Mouse (Mus musculus): ENCODE results near the gene Serpinb11. TPM values are rescaled to one million over a fixed set of nuclear protein-coding genes. Genes with fewer than 3 reads are reported as not detected.

The Serpinb11 gene
- polyA plus RNA-seq (2015; fragmentation: Nextera tagmentation; extraction: Ambion mirVana) = not detected in 2 replicates

- no peak within 1 kb of the TSS for H3K9ac ChIP-seq (ENCODE audit: low read depth, low read length)
- H3K27ac ChIP-seq (ENCODE audit: low read length) = no peak within 1 kb of the TSS
- no peaks in the 10 kb centered on the region for H3K36me3 ChIP-seq (ENCODE audit: control insufficient read depth, insufficient read depth, low read length)
- H3K4me1 ChIP-seq (ENCODE audit: control insufficient read depth, insufficient read depth, low read length) = no peaks in the 10 kb centered on the region
- H3K4me2 ChIP-seq (ENCODE audit: low read depth, low read length) = no peak within 1 kb of the TSS
- H3K4me3 ChIP-seq (ENCODE audit: low read length) = no peak within 1 kb of the TSS
- no peaks in the 10 kb centered on the region for H3K27me3 ChIP-seq (replicated peaks; ENCODE audit: control insufficient read depth, insufficient read depth, low read length)
- ATAC-seq = no peak
- 67% methylated on average over 1 of the region's 1 CpGs for WGBS
- no peaks in the 10 kb centered on the region for H3K9me3 ChIP-seq (ENCODE audit: control insufficient read depth, low read length)
Observed at GRCm38 (mm10) chr1:107360898-107361297, at the start of gene Serpinb11. Gene Serpinb11, plus strand, starts transcription at chr1:107361198.

GRCm38 (mm10) chr1:107345979-107346378 is 15.0 kb upstream of the Serpinb11 start:
- no peaks in the 10 kb centered on the region for H3K9me3 ChIP-seq (ENCODE audit: control insufficient read depth, low read length)
- H3K4me3 ChIP-seq (ENCODE audit: low read length) = no peak overlapping the region
- no peak for ATAC-seq
- no peak overlapping the region for H3K27ac ChIP-seq (ENCODE audit: low read length)
- no peak overlapping the region for H3K4me2 ChIP-seq (ENCODE audit: low read depth, low read length)
- H3K27me3 ChIP-seq (replicated peaks; ENCODE audit: control insufficient read depth, insufficient read depth, low read length) = no peaks in the 10 kb centered on the region
- no peaks in the 10 kb centered on the region for H3K36me3 ChIP-seq (ENCODE audit: control insufficient read depth, insufficient read depth, low read length)
- no peak overlapping the region for H3K9ac ChIP-seq (ENCODE audit: low read depth, low read length)
- no peaks in the 10 kb centered on the region for H3K4me1 ChIP-seq (ENCODE audit: control insufficient read depth, insufficient read depth, low read length)

- Histone ChIP-seq H3K4me3 (ENCODE audit: low read length) (no peak overlapping the region), H3K4me1 (ENCODE audit: control insufficient read depth, insufficient read depth, low read length) (no peaks in the 10 kb centered on the region), H3K36me3 (ENCODE audit: control insufficient read depth, insufficient read depth, low read length) (no peaks in the 10 kb centered on the region), H3K9me3 (ENCODE audit: control insufficient read depth, low read length) (no peaks in the 10 kb centered on the region), H3K4me2 (ENCODE audit: low read depth, low read length) (no peak overlapping the region), H3K27me3 (replicated peaks; ENCODE audit: control insufficient read depth, insufficient read depth, low read length) (no peaks in the 10 kb centered on the region), H3K27ac (ENCODE audit: low read length) (no peak overlapping the region), H3K9ac (ENCODE audit: low read depth, low read length) (no peak overlapping the region)
- 86% methylated on average over 2 of the region's 2 CpGs for WGBS
- no peak for ATAC-seq
Observed at GRCm38 (mm10) chr1:107346788-107347187, 14.2 kb upstream of the Serpinb11 start.

- H3K9me3 ChIP-seq (ENCODE audit: control insufficient read depth, low read length) = no peaks in the 10 kb centered on the region
- H3K4me3 ChIP-seq (ENCODE audit: low read length) = no peak overlapping the region
- no peaks in the 10 kb centered on the region for H3K27me3 ChIP-seq (replicated peaks; ENCODE audit: control insufficient read depth, insufficient read depth, low read length)
- H3K36me3 ChIP-seq (ENCODE audit: control insufficient read depth, insufficient read depth, low read length) = no peaks in the 10 kb centered on the region
- no peaks in the 10 kb centered on the region for H3K4me1 ChIP-seq (ENCODE audit: control insufficient read depth, insufficient read depth, low read length)
- no peak overlapping the region for H3K4me2 ChIP-seq (ENCODE audit: low read depth, low read length)
- H3K27ac ChIP-seq (ENCODE audit: low read length) = no peak overlapping the region
- ATAC-seq = no peak
- 45% methylated on average over 3 of the region's 3 CpGs for WGBS
- no peak overlapping the region for H3K9ac ChIP-seq (ENCODE audit: low read depth, low read length)
Observed at GRCm38 (mm10) chr1:107350392-107350791, 10.6 kb upstream of the Serpinb11 start.

GRCm38 (mm10) chr1:107351115-107351514 is 9.9 kb upstream of the Serpinb11 start:
- H3K4me3 ChIP-seq (ENCODE audit: low read length) = no peak overlapping the region
- ATAC-seq = no peak
- H3K4me1 ChIP-seq (ENCODE audit: control insufficient read depth, insufficient read depth, low read length) = no peaks in the 10 kb centered on the region
- H3K36me3 ChIP-seq (ENCODE audit: control insufficient read depth, insufficient read depth, low read length) = no peaks in the 10 kb centered on the region
- H3K9me3 ChIP-seq (ENCODE audit: control insufficient read depth, low read length) = no peaks in the 10 kb centered on the region
- H3K27ac ChIP-seq (ENCODE audit: low read length) = no peak overlapping the region
- 56% methylated on average over 2 of the region's 2 CpGs for whole genome bisulfite sequencing
- H3K9ac ChIP-seq (ENCODE audit: low read depth, low read length) = no peak overlapping the region
- no peaks in the 10 kb centered on the region for H3K27me3 ChIP-seq (replicated peaks; ENCODE audit: control insufficient read depth, insufficient read depth, low read length)
- H3K4me2 ChIP-seq (ENCODE audit: low read depth, low read length) = no peak overlapping the region

GRCm38 (mm10) chr1:107353046-107353445 is 8.0 kb upstream of the Serpinb11 start:
- H3K27ac ChIP-seq (ENCODE audit: low read length) = no peak overlapping the region
- ATAC-seq = no peak
- H3K4me1 ChIP-seq (ENCODE audit: control insufficient read depth, insufficient read depth, low read length) = no peaks in the 10 kb centered on the region
- no peaks in the 10 kb centered on the region for H3K36me3 ChIP-seq (ENCODE audit: control insufficient read depth, insufficient read depth, low read length)
- H3K9ac ChIP-seq (ENCODE audit: low read depth, low read length) = no peak overlapping the region
- H3K4me2 ChIP-seq (ENCODE audit: low read depth, low read length) = no peak overlapping the region
- H3K9me3 ChIP-seq (ENCODE audit: control insufficient read depth, low read length) = no peaks in the 10 kb centered on the region
- WGBS = 46% methylated on average over 3 of the region's 3 CpGs
- H3K4me3 ChIP-seq (ENCODE audit: low read length) = no peak overlapping the region
- no peaks in the 10 kb centered on the region for H3K27me3 ChIP-seq (replicated peaks; ENCODE audit: control insufficient read depth, insufficient read depth, low read length)

GRCm38 (mm10) chr1:107365973-107366372 is 5.0 kb downstream of the Serpinb11 start:
- H3K27ac ChIP-seq (ENCODE audit: low read length) = no peak overlapping the region
- H3K9ac ChIP-seq (ENCODE audit: low read depth, low read length) = no peak overlapping the region
- no peaks in the 10 kb centered on the region for H3K36me3 ChIP-seq (ENCODE audit: control insufficient read depth, insufficient read depth, low read length)
- no peaks in the 10 kb centered on the region for H3K27me3 ChIP-seq (replicated peaks; ENCODE audit: control insufficient read depth, insufficient read depth, low read length)
- H3K4me2 ChIP-seq (ENCODE audit: low read depth, low read length) = no peak overlapping the region
- no peaks in the 10 kb centered on the region for H3K9me3 ChIP-seq (ENCODE audit: control insufficient read depth, low read length)
- 70% methylated on average over 7 of the region's 7 CpGs for WGBS
- no peak overlapping the region for H3K4me3 ChIP-seq (ENCODE audit: low read length)
- no peak for ATAC-seq
- no peaks in the 10 kb centered on the region for H3K4me1 ChIP-seq (ENCODE audit: control insufficient read depth, insufficient read depth, low read length)

- H3K36me3 ChIP-seq (ENCODE audit: control insufficient read depth, insufficient read depth, low read length) = no peaks in the 10 kb centered on the region
- no peak overlapping the region for H3K4me2 ChIP-seq (ENCODE audit: low read depth, low read length)
- H3K4me1 ChIP-seq (ENCODE audit: control insufficient read depth, insufficient read depth, low read length) = no peaks in the 10 kb centered on the region
- ATAC-seq = no peak
- no peak overlapping the region for H3K9ac ChIP-seq (ENCODE audit: low read depth, low read length)
- H3K9me3 ChIP-seq (ENCODE audit: control insufficient read depth, low read length) = no peaks in the 10 kb centered on the region
- H3K27ac ChIP-seq (ENCODE audit: low read length) = no peak overlapping the region
- H3K27me3 ChIP-seq (replicated peaks; ENCODE audit: control insufficient read depth, insufficient read depth, low read length) = no peaks in the 10 kb centered on the region
- H3K4me3 ChIP-seq (ENCODE audit: low read length) = no peak overlapping the region
- WGBS = 72% methylated on average over 2 of the region's 2 CpGs
Observed at GRCm38 (mm10) chr1:107368944-107369343, 7.9 kb downstream of the Serpinb11 start.

GRCm38 (mm10) chr1:107376952-107377351 is 16.0 kb downstream of the Serpinb11 start:
- Histone ChIP-seq H3K4me3 (ENCODE audit: low read length) (no peak overlapping the region), H3K27ac (ENCODE audit: low read length) (no peak overlapping the region), H3K9ac (ENCODE audit: low read depth, low read length) (no peak overlapping the region), H3K4me2 (ENCODE audit: low read depth, low read length) (no peak overlapping the region), H3K9me3 (ENCODE audit: control insufficient read depth, low read length) (no peaks in the 10 kb centered on the region), H3K4me1 (ENCODE audit: control insufficient read depth, insufficient read depth, low read length) (no peaks in the 10 kb centered on the region), H3K27me3 (replicated peaks; ENCODE audit: control insufficient read depth, insufficient read depth, low read length) (no peaks in the 10 kb centered on the region), H3K36me3 (ENCODE audit: control insufficient read depth, insufficient read depth, low read length) (no peaks in the 10 kb centered on the region)
- ATAC-seq = no peak
- 58% methylated on average over 4 of the region's 4 CpGs for WGBS

GRCm38 (mm10) chr1:107378368-107378767 is 17.4 kb downstream of the Serpinb11 start:
- no peak for ATAC-seq
- Histone ChIP-seq H3K4me1 (ENCODE audit: control insufficient read depth, insufficient read depth, low read length) (no peaks in the 10 kb centered on the region), H3K4me3 (ENCODE audit: low read length) (no peak overlapping the region), H3K9me3 (ENCODE audit: control insufficient read depth, low read length) (no peaks in the 10 kb centered on the region), H3K27me3 (replicated peaks; ENCODE audit: control insufficient read depth, insufficient read depth, low read length) (no peaks in the 10 kb centered on the region), H3K9ac (ENCODE audit: low read depth, low read length) (no peak overlapping the region), H3K36me3 (ENCODE audit: control insufficient read depth, insufficient read depth, low read length) (no peaks in the 10 kb centered on the region), H3K27ac (ENCODE audit: low read length) (no peak overlapping the region), H3K4me2 (ENCODE audit: low read depth, low read length) (no peak overlapping the region)

All from intestine, embryonic 16.5 days (tissue).